Mouse (Mus musculus): ENCODE measurements around the gene Haus2.

Gene Haus2

DNA sequence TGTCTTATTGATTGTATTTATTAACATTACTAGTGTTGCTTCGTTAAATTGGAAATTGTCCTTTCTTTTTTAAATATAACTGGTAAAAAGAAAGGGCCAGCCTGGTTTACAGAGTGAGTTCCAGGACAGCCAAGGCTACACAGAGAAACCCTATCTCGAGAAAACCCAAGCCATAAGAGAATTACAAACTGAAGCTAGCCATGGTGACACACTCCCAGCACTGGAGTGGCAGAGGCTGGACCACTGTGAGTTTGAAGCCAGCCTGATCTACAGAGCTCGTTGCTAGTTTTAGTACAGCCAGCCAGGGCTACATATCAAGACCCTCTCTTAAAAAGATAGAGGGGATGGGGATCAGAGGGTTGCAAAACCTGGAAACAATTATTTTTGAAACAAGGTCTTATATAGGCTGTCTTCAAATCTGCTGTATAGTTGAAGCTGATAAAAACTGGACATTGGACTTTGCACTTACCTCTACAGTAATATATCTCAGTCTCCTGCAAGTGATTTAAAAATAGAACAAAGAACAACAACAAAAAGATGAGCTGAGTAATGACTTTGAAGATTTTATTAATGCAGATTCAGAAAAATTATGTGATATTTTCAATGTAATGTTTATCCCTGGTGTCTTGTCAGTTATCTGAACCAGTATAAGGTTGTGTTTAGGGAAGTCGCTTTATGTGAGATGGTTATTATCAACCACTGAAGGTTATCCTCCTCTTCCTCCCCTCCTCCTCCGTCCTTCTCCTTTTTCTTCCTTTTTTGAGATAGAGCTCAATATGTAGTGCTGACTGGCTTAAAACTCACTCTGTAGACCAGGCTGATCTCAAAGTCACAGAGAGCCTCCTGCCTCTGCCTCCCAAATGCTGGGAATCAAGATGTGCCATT lies 7.3 kb downstream of the Haus2 start:
- no peak for DNase-seq (ENCODE audit: low read depth, low spot score)

DNA sequence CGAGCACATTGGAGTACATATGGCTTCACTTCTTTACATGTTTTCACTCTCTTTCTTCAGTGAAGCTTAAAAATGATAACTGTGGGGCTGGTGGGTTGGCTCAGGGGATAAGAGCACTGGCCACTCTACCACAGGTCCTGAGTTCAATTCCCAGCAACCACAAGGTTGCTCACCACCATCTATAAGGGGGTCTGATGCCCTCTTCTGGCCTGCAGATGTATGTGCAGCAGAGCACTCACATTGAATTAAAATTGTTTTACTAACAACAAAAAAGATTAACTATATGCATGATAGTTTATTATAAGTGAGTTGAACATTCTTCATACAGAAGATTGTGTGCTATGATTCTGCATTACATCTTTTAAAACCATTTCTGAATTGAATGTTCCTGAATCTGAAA lies 10.4 kb downstream of the Haus2 start:
- no peak for DNase-seq (ENCODE audit: low read depth, low spot score)

DNA sequence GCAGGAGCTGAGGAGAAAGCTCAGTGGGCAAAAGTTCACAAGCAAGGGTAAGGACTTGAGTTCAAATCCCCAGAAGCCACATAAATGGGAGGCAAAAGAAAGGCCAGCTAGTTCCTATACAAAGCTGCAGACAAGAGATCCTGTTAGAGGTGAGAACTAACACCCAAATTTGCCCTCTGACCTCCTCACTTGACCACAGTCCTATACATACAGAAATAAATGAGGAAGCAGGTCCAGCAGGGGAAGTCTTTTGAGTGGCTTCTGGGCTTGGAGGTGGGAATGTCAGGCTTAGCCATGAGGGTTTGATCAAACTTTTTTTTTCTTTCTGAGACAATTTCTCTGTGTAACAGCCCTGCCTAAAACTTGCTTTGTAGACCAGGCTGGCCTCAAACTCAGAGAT lies 13.7 kb downstream of the Haus2 start:
- DNase-seq (ENCODE audit: low read depth, low spot score): no peak

DNA sequence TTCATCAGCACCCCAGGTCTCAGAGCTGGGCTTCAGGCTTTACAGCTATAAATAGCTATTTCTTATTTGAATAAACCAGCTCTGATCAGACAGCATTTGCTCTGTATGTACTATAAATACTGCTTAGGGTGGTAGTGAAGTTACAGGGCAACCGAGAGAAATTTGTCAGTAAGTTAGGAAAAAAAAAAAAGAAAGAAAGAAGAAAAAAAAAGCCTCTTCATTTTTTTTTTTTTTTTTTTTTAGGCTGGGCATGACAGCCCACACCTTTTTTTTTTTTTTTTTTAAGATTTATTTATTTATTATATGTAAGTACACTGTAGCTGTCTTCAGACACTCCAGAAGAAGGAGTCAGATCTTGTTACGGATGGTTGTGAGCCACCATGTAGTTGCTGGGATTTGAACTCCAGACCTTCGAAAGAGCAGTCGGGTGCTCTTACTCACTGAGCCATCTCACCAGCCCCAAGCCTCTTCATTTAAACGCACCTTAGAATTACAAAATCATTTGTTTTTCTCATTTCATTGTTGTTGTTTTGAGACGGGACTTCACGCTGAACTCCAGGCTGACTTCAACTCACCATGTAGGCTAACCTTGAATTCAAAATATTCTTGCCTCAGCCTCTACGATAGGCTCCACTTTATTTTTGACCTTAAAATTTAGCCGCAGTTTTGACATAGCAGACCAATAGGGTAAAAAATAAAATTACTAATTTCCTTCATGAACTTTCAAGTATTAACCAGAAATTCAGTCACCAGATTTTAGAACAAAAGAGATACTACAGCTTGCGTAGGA lies 19.1 kb downstream of the Haus2 start:
- no peak for DNase-seq (ENCODE audit: low read depth, low spot score)

DNA sequence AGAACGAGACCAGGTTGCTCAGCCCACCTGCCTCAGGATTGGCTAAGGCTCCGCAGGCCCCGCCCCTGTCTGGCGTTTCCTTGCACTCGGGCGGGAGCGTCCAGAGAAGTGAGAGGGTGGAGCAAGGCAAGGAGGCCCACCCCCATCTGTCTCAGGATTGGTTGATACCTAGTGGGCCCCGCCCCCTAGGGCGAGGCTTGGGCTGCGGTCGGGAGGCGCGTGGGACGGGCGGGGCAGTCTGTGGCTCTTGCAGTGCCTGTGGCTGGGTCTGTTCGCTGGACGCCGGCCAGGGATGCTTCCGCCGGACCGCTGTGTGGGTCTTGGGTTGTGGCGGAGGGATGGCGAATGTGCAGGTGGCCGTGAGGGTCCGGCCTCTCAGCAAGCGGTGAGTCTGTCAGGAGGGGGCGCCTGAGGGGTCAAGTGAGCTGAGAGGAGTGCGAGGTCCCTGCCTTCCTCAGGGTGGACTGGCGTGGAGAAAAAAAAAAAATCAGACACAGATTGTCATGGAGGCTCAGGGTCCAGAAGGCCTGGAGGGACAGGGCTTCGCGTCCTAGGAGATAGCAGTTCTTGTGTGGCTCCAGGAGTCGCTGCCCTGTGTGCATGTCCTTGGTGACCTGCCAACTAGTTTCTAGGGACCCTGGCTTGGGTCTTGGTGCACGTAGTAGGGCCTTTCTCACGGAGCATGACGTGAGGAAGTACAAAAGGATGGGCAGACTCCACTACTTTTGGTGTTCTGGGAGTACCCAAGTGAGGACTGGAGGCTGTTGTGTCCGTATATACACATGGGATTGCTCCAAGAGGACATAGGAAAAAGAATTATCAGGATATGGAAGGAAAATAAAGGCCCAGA lies 19.9 kb downstream of the Haus2 start, which contains the start of gene Stard9:
Gene Stard9 (plus strand): TSS at position 236 of the 850 bp plus-strand sequence.
- DNase-seq (ENCODE audit: low read depth, low spot score): peak; percentile 99

DNA sequence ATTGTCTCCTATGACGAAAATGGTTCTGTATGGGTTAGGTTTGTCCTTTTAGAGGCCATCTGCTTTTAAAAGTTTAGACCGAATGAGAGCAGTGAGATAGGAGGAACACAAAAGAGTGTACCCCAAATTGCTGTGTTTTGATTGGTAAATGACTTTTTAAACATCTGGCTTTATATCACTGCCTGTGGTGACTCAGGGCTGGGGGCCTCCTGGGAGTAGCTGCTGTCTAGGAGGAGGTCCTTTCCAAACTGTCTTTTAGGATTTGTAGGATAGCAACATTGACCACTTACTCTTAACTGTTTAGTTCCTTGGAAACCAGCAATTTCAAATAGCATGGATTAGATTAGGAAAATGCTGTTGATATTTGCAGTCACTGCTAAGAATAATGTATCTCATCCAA lies 21.1 kb downstream of the Haus2 start:
- no peak for DNase-seq (ENCODE audit: low read depth, low spot score)

DNA sequence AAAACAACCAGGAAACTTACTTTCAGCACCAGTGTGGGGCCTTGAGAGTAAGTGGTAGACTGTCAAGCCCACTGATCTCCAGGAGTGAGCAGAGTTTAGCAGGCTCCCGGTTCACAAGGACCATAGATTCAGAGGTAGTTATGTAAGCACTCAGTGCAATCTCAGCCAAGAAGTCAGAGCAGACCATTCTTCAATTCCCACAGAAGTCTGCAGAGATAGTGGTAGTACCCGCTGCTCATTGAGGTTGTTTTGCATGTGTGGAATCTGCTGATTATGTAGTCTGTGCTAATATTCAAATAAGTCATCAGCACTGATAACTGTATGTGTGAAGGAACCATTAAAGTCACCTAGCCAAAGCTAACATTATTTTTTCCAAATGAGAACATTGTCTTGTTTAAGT lies 21.5 kb downstream of the Haus2 start:
- no peak for DNase-seq (ENCODE audit: low read depth, low spot score)

DNA sequence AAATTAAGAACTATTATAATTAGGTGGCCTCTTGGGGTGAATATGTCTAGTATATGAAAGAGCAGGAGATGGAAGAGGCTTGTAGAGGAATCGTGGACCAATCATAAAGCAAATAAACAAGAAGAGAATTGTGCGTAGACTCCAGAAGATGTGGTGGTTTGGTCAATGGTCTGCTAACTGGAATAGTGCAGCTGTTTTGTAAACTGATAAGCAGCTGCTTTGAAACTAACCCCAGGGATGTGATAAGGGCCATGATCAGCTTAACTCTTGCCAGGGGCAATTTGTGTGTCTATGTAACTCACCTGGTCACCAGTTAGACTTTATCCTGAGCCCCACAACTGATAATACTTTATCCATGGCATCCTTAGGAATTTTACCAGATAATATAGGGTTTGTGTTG lies 22.3 kb downstream of the Haus2 start:
- peak; percentile 60 for DNase-seq (ENCODE audit: low read depth, low spot score)

DNA sequence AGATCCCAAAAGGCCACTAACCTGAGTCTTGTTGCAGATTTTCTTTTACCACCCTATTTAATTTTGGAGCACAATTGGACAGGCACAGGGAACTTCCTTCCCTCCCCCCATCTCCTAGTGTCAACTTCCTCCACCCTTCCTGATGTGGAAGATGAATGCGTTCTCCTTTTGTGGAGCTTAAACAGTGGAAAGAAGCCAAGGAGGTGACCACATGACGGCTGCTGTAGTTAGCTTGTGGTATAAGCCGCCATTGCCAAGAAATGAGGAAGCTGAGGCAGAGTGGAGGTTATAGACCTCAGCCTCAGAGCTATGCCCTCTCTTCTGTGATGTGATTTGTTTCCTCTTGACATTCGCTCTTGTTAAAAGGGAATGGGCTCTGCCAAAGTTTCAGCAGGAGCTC lies 22.8 kb downstream of the Haus2 start:
- DNase-seq (ENCODE audit: low read depth, low spot score): no peak

DNA sequence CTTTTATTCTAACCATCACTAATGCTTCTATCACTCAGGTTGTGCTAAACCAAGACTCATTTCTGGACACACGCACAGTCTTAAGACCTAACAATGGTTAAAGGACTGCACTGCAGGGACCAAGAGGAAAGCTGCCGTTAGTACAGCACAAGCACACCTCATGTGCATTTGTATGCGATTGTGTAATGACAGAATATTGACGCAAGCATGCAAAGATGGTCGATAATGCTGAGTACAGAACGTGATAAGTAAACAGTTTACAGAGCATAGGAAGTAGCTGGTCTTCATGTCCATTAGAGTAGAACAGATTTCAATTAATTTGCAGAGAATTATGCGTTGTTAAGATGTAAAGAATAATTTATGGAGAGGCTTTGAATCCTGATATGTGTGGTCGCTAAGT lies 31.7 kb downstream of the Haus2 start:
- no peak for DNase-seq (ENCODE audit: low read depth, low spot score)

DNA sequence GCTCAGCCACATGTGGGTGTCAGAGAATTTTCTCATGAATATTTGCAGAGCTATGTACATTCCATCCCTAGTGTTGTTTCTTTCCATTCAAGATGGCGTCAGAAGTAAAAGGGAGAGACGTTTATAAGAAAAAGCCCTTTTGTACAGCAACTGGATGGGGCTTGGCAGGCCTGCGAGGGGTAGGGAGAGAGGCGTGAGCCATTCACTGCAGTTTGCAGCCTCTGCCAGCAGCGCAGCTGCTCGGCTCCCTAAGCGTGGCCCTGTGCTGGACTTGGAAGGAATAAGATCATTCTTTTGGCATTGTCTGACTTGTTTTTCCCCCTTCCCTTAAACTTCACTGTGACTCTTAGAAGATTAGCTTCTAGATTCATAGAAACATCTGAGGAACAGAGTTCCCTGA lies 34.7 kb downstream of the Haus2 start:
- DNase-seq (ENCODE audit: low read depth, low spot score): no peak

DNA sequence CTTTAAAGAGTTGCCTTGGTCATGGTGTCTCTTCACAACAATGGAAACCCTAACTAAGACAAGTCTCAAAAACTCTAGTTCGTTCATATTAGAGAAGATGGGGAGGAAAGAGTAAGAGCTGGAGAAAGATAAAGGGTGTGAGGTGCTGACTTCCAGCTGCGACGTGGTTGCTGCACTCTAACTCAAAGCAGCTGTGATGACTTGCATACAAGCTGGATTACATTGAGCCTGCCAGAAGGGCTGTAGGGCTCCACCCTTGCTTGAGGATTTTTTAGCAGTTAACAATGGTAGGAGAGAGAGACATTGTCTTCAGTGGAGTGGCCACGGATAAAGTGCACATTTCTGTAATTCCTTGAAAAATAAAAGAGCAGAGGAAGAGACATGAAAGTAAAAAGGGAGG lies 37.6 kb downstream of the Haus2 start:
- no peak for DNase-seq (ENCODE audit: low read depth, low spot score)

DNA sequence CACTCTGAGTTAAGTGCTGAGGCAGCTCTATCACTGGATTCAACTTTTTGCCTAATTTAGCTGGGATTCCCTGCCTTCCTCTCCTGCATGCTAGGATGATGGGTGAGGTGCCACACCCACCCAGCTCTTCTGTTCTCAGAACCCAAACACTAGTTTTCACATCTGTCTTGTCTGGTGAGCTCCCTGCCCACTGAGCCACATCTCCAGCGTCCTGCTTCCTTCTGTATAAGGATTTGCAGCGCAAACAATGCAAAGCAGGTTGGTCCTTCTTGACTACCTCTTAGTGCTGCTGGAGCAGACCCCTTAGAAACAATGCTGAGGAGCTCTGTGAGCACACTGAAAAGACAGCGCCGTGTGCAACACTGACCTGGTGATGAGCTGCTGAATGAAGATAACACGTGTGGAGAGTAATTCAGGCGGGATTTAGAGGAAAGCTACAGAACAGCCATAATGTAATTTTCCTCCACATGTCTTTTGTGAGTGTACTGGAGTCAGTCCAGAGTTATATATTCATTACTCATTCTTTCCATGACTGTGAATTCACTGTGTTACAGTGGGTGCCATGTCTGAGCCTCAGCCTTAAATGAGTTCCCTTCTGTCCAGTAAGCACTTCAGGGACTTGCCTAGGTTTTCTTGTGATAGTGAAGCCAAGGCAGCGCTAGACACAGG lies 43.2 kb downstream of the Haus2 start:
- no peak for DNase-seq (ENCODE audit: low read depth, low spot score)

DNA sequence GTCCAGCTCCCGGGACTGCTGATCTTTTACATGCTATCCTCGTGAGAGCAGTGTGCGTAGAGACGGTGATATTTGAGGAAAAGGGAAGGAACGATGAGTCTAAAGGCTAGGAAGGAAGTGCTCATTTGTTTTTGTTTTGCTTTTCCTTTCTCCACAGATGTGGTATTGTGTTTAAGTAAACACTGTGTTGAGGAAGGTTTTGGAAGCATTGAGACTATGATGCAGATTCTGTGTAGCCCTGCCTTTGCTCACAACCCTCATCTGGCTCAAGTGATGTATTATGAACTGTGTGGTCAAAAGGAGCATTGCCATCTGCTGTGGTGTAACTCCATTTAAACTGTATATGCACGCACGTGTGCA lies 43.7 kb downstream of the Haus2 start:
- no peak for DNase-seq (ENCODE audit: low read depth, low spot score)

DNA sequence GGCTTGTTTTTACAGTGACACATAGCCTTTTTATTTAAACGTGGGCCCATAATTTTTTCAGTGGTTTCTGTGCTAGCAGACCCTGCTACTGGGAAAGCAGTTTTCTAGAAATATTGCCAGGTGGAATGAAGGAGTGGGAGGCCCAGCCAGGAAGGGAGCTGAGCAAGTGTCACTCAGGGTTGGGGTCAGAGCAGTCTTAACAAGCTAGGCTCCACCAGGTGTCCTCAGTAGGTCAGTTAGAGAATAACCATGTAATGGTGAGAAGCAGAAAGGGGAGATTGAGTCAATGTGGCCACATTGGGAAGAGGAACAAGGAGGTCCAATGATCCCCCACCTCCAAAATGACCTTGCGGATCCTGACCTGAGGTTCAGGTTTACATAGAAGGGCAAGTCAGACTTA lies 45.5 kb downstream of the Haus2 start:
- DNase-seq (ENCODE audit: low read depth, low spot score): no peak

DNA sequence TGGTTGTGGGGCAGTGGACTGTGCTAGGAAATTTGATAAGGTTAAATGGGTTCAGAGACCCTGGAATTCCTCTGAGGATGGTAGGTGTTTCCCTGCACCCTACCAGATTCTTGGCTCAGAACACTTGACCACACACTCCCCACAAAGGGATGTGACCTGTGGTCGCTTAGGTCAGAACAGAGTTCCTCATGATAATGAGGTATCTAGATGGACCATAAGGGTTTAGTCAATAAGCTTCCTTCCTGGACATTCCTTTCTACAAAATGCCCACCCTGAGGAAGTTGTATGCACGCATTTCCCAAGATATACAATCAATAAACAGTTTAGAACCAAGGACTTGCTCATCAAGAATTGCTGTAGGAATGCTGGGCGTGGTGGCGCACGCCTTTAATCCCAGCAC lies 46.7 kb downstream of the Haus2 start:
- no peak for DNase-seq (ENCODE audit: low read depth, low spot score)

DNA sequence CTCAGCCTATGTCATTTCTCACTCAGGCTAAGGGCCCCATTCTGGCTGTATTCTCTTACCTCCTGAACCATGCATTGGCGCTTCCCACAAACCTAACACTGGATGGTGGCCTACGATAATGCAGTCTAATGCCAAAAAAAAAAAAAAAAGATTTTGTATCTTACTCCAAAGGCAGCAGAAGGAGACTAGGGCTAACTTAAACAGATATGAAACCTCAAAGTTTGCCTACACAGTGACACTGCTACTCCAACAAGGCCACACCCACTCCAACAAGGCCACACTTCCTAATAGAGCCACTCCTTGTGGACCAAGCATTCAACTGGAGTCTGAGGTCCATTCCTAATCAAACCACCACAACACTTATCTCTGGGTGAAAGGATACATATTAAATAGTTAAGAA lies 47.5 kb downstream of the Haus2 start:
- DNase-seq (ENCODE audit: low read depth, low spot score): no peak

DNA sequence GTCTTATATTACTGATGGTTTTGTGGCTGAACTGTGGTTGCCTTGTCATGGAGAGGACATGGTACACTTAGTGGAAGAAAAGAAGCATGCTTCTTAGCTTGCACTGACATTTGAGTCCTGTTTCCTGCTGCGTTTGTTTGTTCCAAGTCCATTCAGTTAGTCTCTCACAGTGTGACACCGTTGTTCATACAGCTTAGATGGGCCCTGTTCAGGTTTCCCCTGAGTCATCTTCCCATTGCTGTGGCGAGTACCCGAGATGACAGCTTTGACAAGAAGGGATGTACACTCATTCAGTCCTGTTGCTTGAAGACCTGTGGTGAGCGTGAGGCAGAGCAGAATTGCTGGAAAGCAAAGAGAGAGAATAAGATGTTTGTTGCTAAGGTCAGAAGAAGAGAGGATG lies 49.3 kb downstream of the Haus2 start:
- DNase-seq (ENCODE audit: low read depth, low spot score): no peak

DNA sequence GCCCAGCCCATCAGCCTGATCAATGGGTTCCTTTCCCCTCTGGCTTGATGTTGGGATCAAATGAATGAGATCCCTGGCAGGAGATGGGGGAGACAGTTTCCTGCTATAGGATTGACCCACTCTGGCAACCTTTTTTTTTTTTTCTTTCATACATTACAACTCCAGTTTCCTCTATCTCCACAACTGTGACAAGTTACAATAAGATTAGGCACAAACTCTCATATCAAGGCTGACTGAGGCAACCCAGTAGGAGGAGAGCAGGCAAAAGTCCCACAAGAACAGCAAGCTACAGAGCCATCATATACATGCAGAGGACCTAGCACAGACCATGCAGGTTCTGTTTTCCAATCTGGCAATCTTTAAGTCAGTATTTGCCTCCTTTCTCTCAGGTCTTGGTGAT lies 50.1 kb downstream of the Haus2 start:
- DNase-seq (ENCODE audit: low read depth, low spot score): no peak

DNA sequence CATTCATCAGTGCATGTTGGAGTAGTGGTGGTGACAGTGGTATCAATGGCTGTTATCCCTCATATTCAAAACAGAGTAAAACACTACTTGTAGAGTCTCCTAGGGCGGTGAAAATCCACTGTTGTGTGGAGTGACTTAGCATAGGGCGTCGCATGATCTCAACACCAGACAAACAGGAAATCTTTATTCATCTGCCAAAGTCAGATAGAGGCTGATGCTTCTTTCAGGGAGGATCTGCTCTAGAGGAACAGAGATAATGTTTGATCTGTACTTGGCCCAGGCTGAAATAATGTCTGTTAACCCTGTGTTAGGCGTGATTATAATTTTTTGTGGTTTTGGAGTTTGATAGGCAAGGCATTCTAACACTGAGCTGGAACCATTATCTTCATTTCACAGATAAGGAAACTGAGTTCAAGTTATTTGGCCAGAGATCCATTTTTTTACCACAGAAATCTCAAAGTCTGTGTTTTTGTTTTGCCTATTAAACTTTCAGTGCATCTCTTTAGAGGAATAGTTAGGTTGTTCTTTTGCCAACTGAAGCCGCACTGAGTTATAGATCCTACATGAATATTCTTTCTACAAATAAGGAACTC lies 51.4 kb downstream of the Haus2 start:
- DNase-seq (ENCODE audit: low read depth, low spot score): no peak

DNA sequence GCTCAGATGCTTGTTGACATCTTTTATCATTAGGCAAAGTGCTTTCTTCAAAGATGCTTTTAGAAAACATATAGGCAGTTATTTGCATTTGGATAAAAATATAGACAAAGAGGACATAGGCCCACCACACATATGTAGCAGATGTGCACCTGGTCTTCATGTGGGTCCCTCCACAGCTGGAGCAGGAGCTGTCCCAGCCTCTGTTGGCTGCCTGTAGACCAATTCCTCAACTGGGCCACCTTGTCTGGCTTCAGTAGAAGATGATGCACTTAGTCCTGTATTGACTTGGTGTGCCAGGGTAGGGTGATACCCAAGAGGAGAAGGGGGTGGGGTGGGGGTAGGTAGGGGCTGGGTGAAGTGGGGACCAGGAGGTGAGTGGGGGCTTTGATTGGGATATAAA lies 53.6 kb downstream of the Haus2 start:
- no peak for DNase-seq (ENCODE audit: low read depth, low spot score)
